Mouse (Mus musculus): ENCODE data around the gene Xlr5a. TPM values are rescaled to one million over a fixed set of nuclear protein-coding genes. Genes with fewer than 3 reads are reported as not detected.

The Xlr5a gene
- polyA plus RNA-seq, 1 experiment from 2014 or later, result not detected

Other genes with a start within 250 kb of the Xlr5a start
- gene Pnma3, start 228.2 kb downstream of the Xlr5a start, polyA plus RNA-seq (2016; fragmentation: Nextera tagmentation; extraction: Ambion mirVana), result 0.26 and 0.27 TPM in 2 replicates
- 0.65 and 0.87 TPM in 2 replicates for gene Xlr4a, start 210.5 kb downstream of the Xlr5a start, polyA plus RNA-seq (2016; fragmentation: Nextera tagmentation; extraction: Ambion mirVana)
- gene Xlr3a, start 195.9 kb downstream of the Xlr5a start, polyA plus RNA-seq (2016; fragmentation: Nextera tagmentation; extraction: Ambion mirVana), result 3.8 and 5.0 TPM in 2 replicates
- 0.08 TPM in 1 of 2 replicates, not detected in the other for gene Gm14685, start 175.9 kb downstream of the Xlr5a start, polyA plus RNA-seq (2016; fragmentation: Nextera tagmentation; extraction: Ambion mirVana)
- not detected in 2 replicates for gene Xlr5b, start 144.2 kb downstream of the Xlr5a start, polyA plus RNA-seq (2016; fragmentation: Nextera tagmentation; extraction: Ambion mirVana)
- gene DXBay18, start 143.5 kb downstream of the Xlr5a start, polyA plus RNA-seq (2016; fragmentation: Nextera tagmentation; extraction: Ambion mirVana), result not detected in 2 replicates
- gene Spin2d, start 116.0 kb downstream of the Xlr5a start, polyA plus RNA-seq (2016; fragmentation: Nextera tagmentation; extraction: Ambion mirVana), result not detected in 2 replicates
- 14.4 and 15.3 TPM in 2 replicates for gene Xlr3b, start 100.8 kb downstream of the Xlr5a start, polyA plus RNA-seq (2016; fragmentation: Nextera tagmentation; extraction: Ambion mirVana)
- 0.67 and 0.73 TPM in 2 replicates for gene Xlr4b, start 78.6 kb downstream of the Xlr5a start, polyA plus RNA-seq (2016; fragmentation: Nextera tagmentation; extraction: Ambion mirVana)
- 11.3 and 11.4 TPM in 2 replicates for gene F8a, start 64.7 kb downstream of the Xlr5a start, polyA plus RNA-seq (2016; fragmentation: Nextera tagmentation; extraction: Ambion mirVana)
- not detected in 2 replicates for gene Xlr4c, start 49.8 kb downstream of the Xlr5a start, polyA plus RNA-seq (2016; fragmentation: Nextera tagmentation; extraction: Ambion mirVana)
- 0.16 and 0.40 TPM in 2 replicates for gene Xlr3c, start 27.6 kb downstream of the Xlr5a start, polyA plus RNA-seq (2016; fragmentation: Nextera tagmentation; extraction: Ambion mirVana)
- gene Xlr5c, start within 50 bp of the Xlr5a start, polyA plus RNA-seq (2016; fragmentation: Nextera tagmentation; extraction: Ambion mirVana), result not detected in 2 replicates
- gene Gm45015, start 43.9 kb upstream of the Xlr5a start, polyA plus RNA-seq (2016; fragmentation: Nextera tagmentation; extraction: Ambion mirVana), result not detected in 2 replicates
- 23.1 and 26.1 TPM in 2 replicates for gene Zfp275, start 49.6 kb upstream of the Xlr5a start, polyA plus RNA-seq (2016; fragmentation: Nextera tagmentation; extraction: Ambion mirVana)
- not detected in 2 replicates for gene Gm18336, start 105.8 kb upstream of the Xlr5a start, polyA plus RNA-seq (2016; fragmentation: Nextera tagmentation; extraction: Ambion mirVana)
- gene Zfp92, start 118.1 kb upstream of the Xlr5a start, polyA plus RNA-seq (2016; fragmentation: Nextera tagmentation; extraction: Ambion mirVana), result 0.28 and 0.36 TPM in 2 replicates
- gene Trex2, start 142.4 kb upstream of the Xlr5a start, polyA plus RNA-seq (2016; fragmentation: Nextera tagmentation; extraction: Ambion mirVana), result not detected in 2 replicates
- 83.9 and 87.7 TPM in 2 replicates for gene Haus7, start 166.1 kb upstream of the Xlr5a start, polyA plus RNA-seq (2016; fragmentation: Nextera tagmentation; extraction: Ambion mirVana)
- gene Bgn, start 190.6 kb upstream of the Xlr5a start, polyA plus RNA-seq (2016; fragmentation: Nextera tagmentation; extraction: Ambion mirVana), result 16.7 and 23.4 TPM in 2 replicates
- gene Atp2b3, start 210.1 kb upstream of the Xlr5a start, polyA plus RNA-seq (2016; fragmentation: Nextera tagmentation; extraction: Ambion mirVana), result 0.19 and 0.22 TPM in 2 replicates